Mouse (Mus musculus) liver, embryonic 14.5 days (tissue): ENCODE results near the gene Acot11. TPM values are rescaled to one million over a fixed set of nuclear protein-coding genes. Genes with fewer than 3 reads are reported as not detected.
A peak's percentile ranks its signal among the peaks of the same experiment; 100 is the strongest.
"Not testable (repeated sequence)": the region's sequence is repeated elsewhere in the genome, so short reads cannot be mapped to it uniquely, and the experiment has no call there.

Source experiments
- ATAC-seq: fragments of 200-750 bp; cut with Nextera tagmentation; 2 replicates; pipeline ENCODE4 v1.8.0; 2017; ENCODE audit warnings: moderate number of reproducible peaks, mild to moderate bottlenecking, moderate library complexity; ENCODE audit not compliant: insufficient read depth
- DNase-seq, 3 experiments: peaks; one replicate each; pipeline ENCODE4 v3.0.0-alpha.2; 2012 to 2013; ENCODE audit warnings: low read depth in 3 of 3, low spot score in 3 of 3
- H3K27ac ChIP-seq: fragments of 300-500 bp; sonication (generic); 2 replicates; pipeline ENCODE4 v1.5.1; 2014; ENCODE audit warnings: moderate library complexity, mild to moderate bottlenecking, control low read depth, inconsistent platforms
- H3K27me3 ChIP-seq: fragments of 300-500 bp; sonication (generic); 2 replicates; pipeline ENCODE4 v1.6.1; 2014; ENCODE audit warnings: mild to moderate bottlenecking, low read length, moderate library complexity; ENCODE audit not compliant: control insufficient read depth, insufficient read depth
- H3K36me3 ChIP-seq: fragments of 300-500 bp; sonication (generic); replicated peaks from 2 replicates; pipeline ENCODE4 v1.6.1; 2014; ENCODE audit warnings: low read depth; ENCODE audit not compliant: control insufficient read depth, insufficient read depth
- H3K4me1 ChIP-seq, 2 experiments: fragments of 200-500 bp in 1 of 2; fragments of 300-500 bp in 1 of 2; sonication (generic) in 1 of 2; replicated peaks; 2 replicates each; pipeline ENCODE4 v1.6.1; 2012 to 2014; ENCODE audit warnings: antibody characterized with exemption in 1 of 2, inconsistent platforms in 1 of 2, low read length in 1 of 2; ENCODE audit not compliant: control insufficient read depth in 2 of 2, insufficient read depth in 2 of 2
- H3K4me2 ChIP-seq: fragments of 300-500 bp; sonication (generic); 2 replicates; pipeline ENCODE4 v1.6.1; 2014; ENCODE audit warnings: low read depth, mild to moderate bottlenecking, control low read depth, moderate library complexity
- H3K4me3 ChIP-seq, 2 experiments: fragments of 200-500 bp in 1 of 2; fragments of 300-500 bp in 1 of 2; sonication (generic) in 1 of 2; 2 replicates each; pipeline ENCODE4 v1.5.1; 2012 to 2014; ENCODE audit warnings: low read depth in 2 of 2, low read length in 2 of 2, mild to moderate bottlenecking in 2 of 2, control low read depth in 1 of 2, inconsistent platforms in 1 of 2, moderate library complexity in 1 of 2; ENCODE audit not compliant: insufficient read depth in 1 of 2
- H3K9ac ChIP-seq: fragments of 300-500 bp; sonication (generic); replicated peaks from 2 replicates; pipeline ENCODE4 v1.6.1; 2014; ENCODE audit warnings: mild to moderate bottlenecking, control low read depth, moderate library complexity
- H3K9me3 ChIP-seq: fragments of 300-500 bp; sonication (generic); 2 replicates; pipeline ENCODE4 v1.6.1; 2016; ENCODE audit warnings: low read length, mixed read lengths; ENCODE audit not compliant: control insufficient read depth
- CTCF ChIP-seq: IDR thresholded peaks from 2 replicates; pipeline ENCODE4 v1.5.1; 2016; ENCODE audit warnings: antibody characterized with exemption, low read depth, control low read depth
- EP300 ChIP-seq: IDR thresholded peaks from 2 replicates; pipeline ENCODE4 v1.6.1; 2016; ENCODE audit warnings: antibody characterized with exemption, low read depth
- whole genome bisulfite sequencing: fragments of 180-500 bp; shearing (Covaris S2); extraction: QIAGEN DNeasy Blood & Tissue Kit; methylation state at CpG from one replicate; pipeline ENCODE4 v1.1.7; 2014; ENCODE audit not compliant: insufficient replicate concordance; 5-methylcytosine and 5-hydroxymethylcytosine counted together
- polyA plus RNA-seq, 2 experiments: library from polyadenylated mRNA; depleted of rRNA in 1 of 2; stranded (reverse) in 1 of 2; unstranded in 1 of 2; fragments of >200 nt; fragmentation: Nextera tagmentation in 1 of 2; extraction: Ambion mirVana in 1 of 2; gene quantifications; 2 replicates each; pipeline versions ENCODE4 v1.2.1 to v1.2.3; 2012 to 2014

Gene Acot11
- polyA plus RNA-seq, 2 experiments, result 4.1 TPM

DNA sequence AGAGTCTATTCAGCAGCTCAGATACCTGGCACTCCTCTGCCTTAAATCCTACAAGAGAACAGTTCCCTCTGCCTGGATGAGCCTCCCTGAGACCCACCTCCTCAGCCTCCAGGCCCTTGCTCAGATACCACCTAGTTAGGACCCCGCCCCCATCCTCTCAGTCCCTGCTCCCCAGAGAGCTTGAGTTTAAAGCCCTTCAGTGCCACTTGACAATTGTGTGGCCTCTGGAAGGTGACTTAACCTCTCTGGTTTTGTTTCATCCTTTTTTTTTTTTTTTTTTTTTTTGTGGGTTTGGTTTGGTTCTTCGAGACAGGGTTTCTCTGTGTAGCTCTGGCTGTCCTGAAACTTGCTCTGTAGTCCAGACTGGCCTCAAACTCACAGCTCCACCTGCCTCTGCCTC lies 9.5 kb downstream of the Acot11 start:
- ATAC-seq (no peak), DNase-seq (no peak)
- Histone ChIP-seq H3K27me3 (no peaks in the 10 kb centered on the region), H3K27ac (no peak overlapping the region), H3K9ac (no peak overlapping the region), H3K9me3 (no peaks in the 10 kb centered on the region), H3K4me1 (peaks cover 48 to 52% of the 10 kb centered on the region in 2 experiments), H3K4me3 (no peak overlapping the region), H3K36me3 (no peaks in the 10 kb centered on the region), H3K4me2 (no peak overlapping the region)
- WGBS, result 61% methylated on average over 2 of the region's 2 CpGs
- no peak for TF ChIP-seq CTCF
- TF ChIP-seq EP300, result no peak

GRCm38 (mm10) chr4:106794247-106794646 lies 10.6 kb downstream of the Acot11 start:
- WGBS, result 12% methylated on average over 7 of the region's 7 CpGs
- Histone ChIP-seq H3K27ac (peak overlapping the region; percentile 15; the same call in 1 of the 2 replicates), H3K4me1 (peaks cover 39 to 44% of the 10 kb centered on the region in 2 experiments), H3K9me3 (no peaks in the 10 kb centered on the region), H3K36me3 (no peaks in the 10 kb centered on the region), H3K27me3 (no peaks in the 10 kb centered on the region), H3K4me3 (no peak overlapping the region), H3K4me2 (no peak overlapping the region; the same call in 1 of the 2 replicates), H3K9ac (no peak overlapping the region)
- no peak for DNase-seq
- TF ChIP-seq EP300, result no peak
- peak; percentile 26; the same call in 1 of the 2 replicates for ATAC-seq

DNA sequence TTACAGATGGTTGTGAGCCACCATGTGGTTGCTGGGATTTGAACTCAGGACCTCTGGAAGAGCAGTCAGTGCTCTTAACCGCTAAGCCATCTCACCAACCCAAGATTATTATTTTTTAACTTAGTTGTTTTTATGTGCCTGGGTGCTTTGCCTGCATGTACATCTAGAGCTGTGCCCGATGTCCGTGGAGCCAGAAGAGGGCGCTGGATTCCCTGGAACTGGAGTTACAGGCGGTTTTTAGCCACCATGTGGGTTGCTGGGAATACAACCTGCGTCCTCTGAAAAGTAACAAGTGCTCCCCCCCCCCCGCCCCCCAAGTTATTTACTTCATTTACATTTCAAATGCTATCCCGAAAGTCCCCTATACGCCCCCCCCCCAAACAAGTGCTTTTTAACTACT lies 11.0 kb downstream of the Acot11 start:
- ATAC-seq, H3K27me3 ChIP-seq, H3K4me2 ChIP-seq, H3K27ac ChIP-seq, H3K9ac ChIP-seq, H3K4me3 ChIP-seq, H3K9me3 ChIP-seq, DNase-seq, H3K36me3 ChIP-seq: not testable (repeated sequence)
- H3K4me1 ChIP-seq, result peaks cover 38 to 42% of the 10 kb centered on the region in 2 experiments
- 92% methylated on average over 9 of the region's 9 CpGs for WGBS
- peak; percentile 32 for TF ChIP-seq CTCF

DNA sequence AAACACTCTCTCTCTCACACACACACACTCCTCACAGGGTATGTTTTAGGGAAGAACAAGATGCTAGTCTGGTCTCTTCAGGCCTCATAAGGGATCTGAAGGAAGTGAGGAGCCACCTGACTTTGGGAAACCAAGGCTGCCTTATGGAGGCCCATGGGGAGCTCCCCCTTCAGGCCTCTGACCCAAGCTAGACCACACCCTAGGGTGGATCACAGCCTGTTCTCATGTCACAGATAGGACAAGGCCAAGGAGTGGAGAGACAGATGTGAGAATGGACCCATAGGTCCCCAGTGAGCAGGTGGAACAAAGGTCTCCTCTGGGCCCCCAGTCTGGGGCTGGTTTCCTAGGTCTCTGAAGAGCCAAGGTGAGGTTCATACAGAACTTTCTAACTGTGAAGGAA lies 12.5 kb downstream of the Acot11 start:
- Histone ChIP-seq H3K4me2 (peak overlapping the region; percentile 58), H3K36me3 (no peaks in the 10 kb centered on the region), H3K27ac (peak overlapping the region; percentile 62), H3K27me3 (no peaks in the 10 kb centered on the region), H3K9ac (peak overlapping the region; percentile 43), H3K4me1 (peaks cover 38 to 51% of the 10 kb centered on the region in 2 experiments), H3K4me3 (peak overlapping the region in 1 of 2 experiments; percentile 1; a peak in 1 of 4 replicates), H3K9me3 (no peaks in the 10 kb centered on the region)
- TF ChIP-seq EP300 (no peak), CTCF (peak; percentile 74)
- peak; percentile 58 to 64 (median 58) for DNase-seq
- ATAC-seq, result peak; percentile 90

DNA sequence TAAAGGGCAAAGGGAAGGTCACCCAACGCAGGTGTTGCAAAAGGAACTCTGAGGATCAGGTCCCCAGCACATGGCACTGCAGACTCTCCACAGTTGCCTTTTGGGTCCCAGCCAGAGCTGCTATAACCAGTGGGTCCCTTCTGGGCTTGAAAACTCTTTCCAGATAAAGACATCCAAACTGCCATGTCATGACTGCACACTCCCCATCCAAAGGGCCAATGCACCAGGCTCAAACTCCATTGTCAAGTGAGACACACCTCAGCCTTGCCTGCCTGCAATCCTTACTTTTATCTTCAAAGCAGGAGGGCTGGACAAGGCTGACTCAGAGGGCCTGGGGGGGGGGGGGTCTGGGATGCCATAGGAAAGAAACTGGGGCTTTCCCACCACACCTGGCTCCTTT lies 13.9 kb downstream of the Acot11 start:
- H3K4me1 ChIP-seq, result peaks cover 38 to 51% of the 10 kb centered on the region in 2 experiments
- TF ChIP-seq EP300, result no peak
- no peak for TF ChIP-seq CTCF
- no peak overlapping the region for H3K4me3 ChIP-seq
- ATAC-seq (peak; percentile 28; the same call in 1 of the 2 replicates), DNase-seq (no peak)
- H3K27me3 ChIP-seq, result no peaks in the 10 kb centered on the region
- H3K27ac ChIP-seq, result peak overlapping the region; percentile 46
- H3K9me3 ChIP-seq, result no peaks in the 10 kb centered on the region
- 82% methylated on average over 1 of the region's 1 CpGs for WGBS
- no peaks in the 10 kb centered on the region for H3K36me3 ChIP-seq
- H3K4me2 ChIP-seq, result peak overlapping the region; percentile 32
- H3K9ac ChIP-seq, result peak overlapping the region; percentile 21; the same call in 1 of the 2 replicates

DNA sequence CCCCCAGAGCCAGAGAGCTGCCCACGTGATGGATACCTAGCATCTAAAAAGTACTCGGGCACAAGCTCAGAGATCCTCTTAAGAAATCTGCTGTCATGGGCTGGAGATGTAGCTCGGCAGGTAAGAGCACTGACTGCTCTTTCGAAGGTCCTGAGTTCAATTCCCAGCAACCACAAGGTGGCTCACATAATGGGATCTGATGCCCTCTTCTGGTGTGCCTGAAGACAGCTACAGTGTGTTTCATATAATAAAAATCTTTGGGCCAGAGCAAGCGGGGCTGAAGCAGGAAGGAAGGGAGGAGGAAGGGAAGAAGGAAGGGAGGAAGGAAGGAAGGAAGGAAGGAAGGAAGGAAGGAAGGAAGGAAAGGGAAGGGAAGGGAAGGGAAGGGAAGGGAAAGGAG lies 14.6 kb downstream of the Acot11 start:
- ATAC-seq, H3K4me3 ChIP-seq, H3K27me3 ChIP-seq, DNase-seq, H3K27ac ChIP-seq, H3K9ac ChIP-seq, H3K36me3 ChIP-seq, H3K9me3 ChIP-seq, H3K4me2 ChIP-seq: not testable (repeated sequence)
- 71% methylated on average over 5 of the region's 5 CpGs for WGBS
- H3K4me1 ChIP-seq, result peaks cover 38 to 51% of the 10 kb centered on the region in 2 experiments
